Mouse (Mus musculus): ENCODE results near the gene Gm498. TPM values are rescaled to one million over a fixed set of nuclear protein-coding genes. Genes with fewer than 3 reads are reported as not detected.

Gene Gm498
- polyA plus RNA-seq, 1 experiment from 2014 or later = not detected

DNA sequence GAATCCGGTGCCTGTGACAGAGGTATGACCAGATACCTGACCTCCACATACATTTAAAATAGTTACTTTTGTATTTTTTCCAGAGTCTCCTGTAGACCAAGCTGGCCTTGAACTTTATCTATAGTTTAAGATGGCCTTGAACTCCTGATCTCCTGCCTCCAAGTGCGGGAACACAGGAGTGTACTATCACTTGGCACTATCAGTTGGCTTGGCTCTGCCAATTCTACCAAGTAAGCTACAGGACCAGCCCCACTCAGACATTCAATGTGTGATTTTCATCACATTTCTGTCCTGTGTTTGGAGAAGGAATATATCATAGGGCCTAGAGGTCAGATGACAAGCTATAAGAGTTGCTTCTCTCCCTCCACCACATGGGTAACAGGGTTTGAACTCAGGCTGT, 32.3 kb upstream of the Gm498 start:
- no peak overlapping the region for H3K9ac ChIP-seq
- no peak overlapping the region for H3K4me2 ChIP-seq
- no peak overlapping the region for H3K4me3 ChIP-seq (replicated peaks)
- peaks cover 31% of the 10 kb centered on the region for H3K36me3 ChIP-seq (replicated peaks)
- no peaks in the 10 kb centered on the region for H3K9me3 ChIP-seq
- 90% methylated on average over 2 of the region's 2 CpGs for WGBS
- H3K4me1 ChIP-seq = peaks cover 52% of the 10 kb centered on the region
- H3K27ac ChIP-seq = no peak overlapping the region
- no peak for ATAC-seq (ENCODE audit: low FRiP score)
- H3K27me3 ChIP-seq = no peaks in the 10 kb centered on the region

DNA sequence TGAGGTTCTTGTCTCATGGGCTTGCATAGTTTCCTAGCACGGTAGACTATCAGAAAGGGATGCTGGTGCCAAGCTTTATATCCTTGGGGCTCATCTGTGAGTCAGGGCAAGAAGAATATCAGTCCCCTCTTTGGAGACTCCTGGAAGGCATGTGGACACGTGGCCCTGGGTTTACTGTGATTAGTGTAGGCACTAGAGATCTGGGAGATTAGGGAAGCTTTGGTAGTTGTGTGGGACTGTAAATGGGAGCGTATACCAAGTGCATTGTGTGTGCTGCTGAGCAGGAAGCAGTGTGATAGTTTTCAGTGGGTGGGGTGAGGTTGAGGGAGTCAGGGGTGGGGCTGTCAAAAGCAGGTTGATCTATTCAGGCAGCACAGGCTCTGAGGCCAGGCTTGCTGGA, 31.7 kb upstream of the Gm498 start:
- H3K9ac ChIP-seq = 0 out of 2 replicates have a peak overlapping the region, but pooled peaks have one; percentile 29
- no peaks in the 10 kb centered on the region for H3K9me3 ChIP-seq
- no peak overlapping the region for H3K4me3 ChIP-seq (replicated peaks)
- 81% methylated on average over 3 of the region's 3 CpGs for WGBS
- no peak overlapping the region for H3K4me2 ChIP-seq
- H3K27ac ChIP-seq = no peak overlapping the region
- no peaks in the 10 kb centered on the region for H3K27me3 ChIP-seq
- peaks cover 37% of the 10 kb centered on the region for H3K36me3 ChIP-seq (replicated peaks)
- peaks cover 52% of the 10 kb centered on the region for H3K4me1 ChIP-seq
- no peak for ATAC-seq (ENCODE audit: low FRiP score)

DNA sequence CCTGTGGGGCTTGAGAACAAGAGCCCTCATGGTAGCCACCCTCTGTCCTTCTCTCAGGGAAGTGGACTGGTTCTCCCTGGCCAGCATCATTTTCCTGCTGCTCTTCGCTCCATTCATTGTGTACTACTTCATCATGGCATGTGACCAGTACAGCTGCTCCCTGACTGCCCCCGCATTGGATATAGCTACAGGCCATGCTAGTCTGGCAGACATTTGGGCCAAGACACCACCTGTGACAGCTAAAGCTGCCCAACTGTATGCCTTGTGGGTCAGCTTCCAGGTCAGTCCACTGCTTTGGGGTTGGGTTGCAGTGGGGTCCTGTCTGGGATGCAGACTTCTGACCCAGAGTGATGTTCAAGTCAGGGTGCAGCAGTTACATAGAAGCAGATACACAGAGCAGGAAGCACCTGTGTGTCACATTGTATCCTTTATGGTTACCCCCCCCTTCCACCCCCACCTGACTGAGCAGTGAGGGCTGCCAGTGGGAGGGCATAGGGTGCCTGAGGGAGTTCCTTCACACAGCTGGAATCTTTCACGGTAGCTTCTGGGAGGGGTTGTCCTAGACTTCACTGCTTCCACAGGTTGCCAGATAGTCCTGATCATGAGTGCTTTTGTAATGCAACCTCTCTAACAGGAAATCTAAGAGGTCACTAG, 28.8 kb upstream of the Gm498 start:
- Histone ChIP-seq H3K27me3 (no peaks in the 10 kb centered on the region), H3K36me3 (replicated peaks) (peaks cover 66% of the 10 kb centered on the region), H3K4me2 (no peak overlapping the region), H3K4me1 (peaks cover 26% of the 10 kb centered on the region), H3K9me3 (no peaks in the 10 kb centered on the region), H3K9ac (no peak overlapping the region), H3K4me3 (replicated peaks) (no peak overlapping the region), H3K27ac (no peak overlapping the region)
- 97% methylated on average over 3 of the region's 3 CpGs for WGBS
- ATAC-seq (ENCODE audit: low FRiP score) = no peak

DNA sequence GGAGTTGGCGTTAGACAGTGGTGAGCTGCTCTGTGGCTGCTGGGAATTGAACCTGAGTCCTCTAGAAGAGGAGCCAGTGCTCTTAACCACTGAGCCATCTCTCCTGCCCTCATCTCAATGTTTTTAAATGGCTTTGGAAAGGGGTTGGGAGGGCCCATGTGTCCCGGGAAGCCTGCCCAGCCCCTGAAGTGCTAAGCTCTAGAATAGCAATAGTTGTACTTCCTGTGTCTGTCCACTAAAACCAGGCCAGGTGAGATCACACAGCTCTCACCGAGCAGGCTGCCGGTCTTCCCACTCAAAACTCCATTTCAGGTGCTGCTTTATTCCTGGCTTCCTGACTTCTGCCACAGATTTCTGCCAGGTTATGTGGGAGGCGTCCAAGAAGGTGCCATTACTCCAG, 26.5 kb upstream of the Gm498 start:
- no peak for ATAC-seq (ENCODE audit: low FRiP score)
- WGBS = 93% methylated on average over 5 of the region's 5 CpGs
- H3K36me3 ChIP-seq (replicated peaks) = peaks cover 89% of the 10 kb centered on the region

DNA sequence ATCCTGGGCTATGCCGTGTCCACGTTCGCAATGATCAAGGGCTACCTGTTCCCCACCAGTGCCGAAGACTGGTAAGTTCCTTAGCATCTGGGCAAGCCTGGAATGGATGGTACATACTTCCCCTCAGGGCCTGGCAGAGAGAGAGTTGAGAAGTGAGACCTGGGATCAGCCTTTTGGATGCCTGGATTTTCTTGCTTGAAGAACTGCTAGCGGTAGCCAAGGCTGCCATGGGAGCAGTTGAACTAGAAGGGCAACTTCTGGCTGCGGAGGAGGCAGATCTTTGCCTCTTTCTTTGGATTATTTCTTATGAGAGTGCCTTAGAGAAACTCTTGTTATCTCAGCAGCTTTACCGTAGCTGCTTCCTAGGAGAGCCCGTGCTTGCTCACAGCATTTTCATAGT, 25.3 kb upstream of the Gm498 start:
- Histone ChIP-seq H3K4me2 (no peak overlapping the region), H3K27me3 (no peaks in the 10 kb centered on the region), H3K9ac (no peak overlapping the region), H3K4me1 (no peaks in the 10 kb centered on the region), H3K36me3 (replicated peaks) (peaks cover 99% of the 10 kb centered on the region), H3K4me3 (replicated peaks) (no peak overlapping the region), H3K9me3 (no peaks in the 10 kb centered on the region), H3K27ac (no peak overlapping the region)
- ATAC-seq (ENCODE audit: low FRiP score) = no peak
- 98% methylated on average over 8 of the region's 8 CpGs for WGBS

More for the DNA sequence above, 26.5 kb upstream of the Gm498 start:
- Histone ChIP-seq H3K4me3 (replicated peaks) (no peak overlapping the region), H3K4me1 (peaks cover 6% of the 10 kb centered on the region; the same call in 1 of the 2 replicates), H3K4me2 (no peak overlapping the region), H3K27me3 (no peaks in the 10 kb centered on the region), H3K9ac (no peak overlapping the region), H3K27ac (no peak overlapping the region), H3K9me3 (no peaks in the 10 kb centered on the region)

DNA sequence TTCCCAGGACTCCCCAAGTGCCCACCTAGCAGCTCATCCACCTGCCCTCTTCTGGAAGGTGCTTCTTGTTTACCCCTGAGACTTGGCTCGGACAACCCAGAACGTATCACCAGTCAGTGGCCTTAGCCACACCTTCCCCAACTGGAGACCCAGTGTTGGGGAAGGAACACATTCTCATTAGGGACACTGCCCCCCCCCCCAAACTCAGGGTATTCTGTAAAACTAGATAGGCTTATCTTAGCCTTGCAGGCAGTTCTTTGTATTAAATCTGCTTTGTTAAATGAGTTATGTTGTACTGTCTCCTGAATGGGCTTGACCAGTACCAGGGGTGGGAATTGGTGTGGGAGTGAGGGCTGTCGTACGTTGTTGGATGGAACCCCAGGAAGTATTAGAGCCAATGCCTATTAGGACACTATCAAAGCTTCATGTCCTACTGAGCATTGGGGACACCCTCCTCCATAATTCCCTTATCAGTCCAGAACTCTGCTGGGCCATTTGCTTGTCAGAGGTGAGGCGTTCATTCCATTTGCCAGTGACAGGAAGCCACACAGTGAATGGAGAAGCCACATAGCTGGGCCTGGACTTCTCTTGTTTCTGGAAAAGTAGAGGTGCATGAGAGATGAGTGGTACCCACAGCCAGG, 18.4 kb upstream of the Gm498 start:
- 94% methylated on average over 5 of the region's 5 CpGs for WGBS
- Histone ChIP-seq H3K9me3 (no peaks in the 10 kb centered on the region), H3K4me2 (no peak overlapping the region), H3K27ac (no peak overlapping the region), H3K4me1 (no peaks in the 10 kb centered on the region), H3K4me3 (replicated peaks) (no peak overlapping the region), H3K9ac (no peak overlapping the region), H3K36me3 (replicated peaks) (peaks cover 59% of the 10 kb centered on the region), H3K27me3 (no peaks in the 10 kb centered on the region)
- ATAC-seq (ENCODE audit: low FRiP score) = no peak

DNA sequence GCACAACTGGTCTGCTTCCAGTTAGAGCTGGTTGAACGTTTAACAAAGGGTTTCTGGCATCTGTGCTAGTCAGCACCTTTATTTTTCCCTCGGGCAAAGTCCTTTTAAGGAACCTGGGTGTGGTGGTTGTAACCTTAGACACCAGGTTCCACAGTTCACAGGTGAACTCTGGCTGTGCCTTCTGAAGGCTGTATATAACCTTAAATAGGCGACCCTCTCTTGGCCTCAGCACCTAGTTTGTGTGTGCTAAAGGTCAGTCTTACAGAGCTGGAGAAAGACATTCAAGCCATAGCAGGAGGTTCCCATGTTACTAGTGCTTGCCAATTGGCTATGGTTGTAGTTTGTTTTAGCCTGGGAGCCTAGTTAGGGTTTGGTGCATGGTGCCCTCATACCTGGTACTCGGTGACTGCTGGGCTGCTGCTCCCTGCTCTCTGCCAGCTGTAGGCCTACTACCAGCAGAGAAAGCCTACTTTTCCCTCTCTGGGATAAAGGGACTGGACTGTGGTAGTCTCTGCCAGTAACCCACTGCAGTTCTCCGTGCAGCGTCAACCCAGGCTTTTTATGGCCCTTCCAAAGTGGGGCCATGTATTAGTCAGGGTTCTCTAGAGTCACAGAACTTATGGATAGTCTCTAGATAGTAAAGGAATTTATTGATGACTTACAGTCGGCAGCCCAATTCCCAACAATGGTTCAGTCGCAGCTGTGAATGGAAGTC, 17.7 kb upstream of the Gm498 start:
- no peak overlapping the region for H3K4me2 ChIP-seq
- ATAC-seq (ENCODE audit: low FRiP score) = no peak
- no peak overlapping the region for H3K27ac ChIP-seq
- no peaks in the 10 kb centered on the region for H3K27me3 ChIP-seq
- H3K9ac ChIP-seq = no peak overlapping the region
- no peaks in the 10 kb centered on the region for H3K9me3 ChIP-seq
- H3K4me1 ChIP-seq = no peaks in the 10 kb centered on the region
- 92% methylated on average over 8 of the region's 8 CpGs for WGBS
- peaks cover 52% of the 10 kb centered on the region for H3K36me3 ChIP-seq (replicated peaks)
- no peak overlapping the region for H3K4me3 ChIP-seq (replicated peaks)

DNA sequence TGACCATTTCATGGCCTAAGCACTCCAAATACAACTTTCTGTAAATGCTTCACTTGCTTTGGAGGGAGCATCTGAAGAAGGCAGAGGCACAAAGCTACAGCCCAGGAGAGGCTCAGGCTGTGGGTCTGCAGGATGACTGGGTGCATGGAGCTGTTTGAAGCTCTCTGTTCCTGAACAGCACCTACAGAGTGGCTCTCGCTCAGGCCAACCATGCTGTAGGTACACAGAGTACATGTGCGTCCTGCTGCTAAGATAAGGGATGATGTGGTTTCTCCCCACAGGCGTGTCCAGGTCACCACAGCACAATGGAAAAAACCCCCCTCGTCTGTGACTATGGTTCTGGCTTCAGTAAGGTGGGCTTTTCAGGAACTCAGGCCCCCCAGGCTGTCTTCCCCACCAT, 2.2 kb downstream of the Gm498 start:
- no peak overlapping the region for H3K4me2 ChIP-seq
- ATAC-seq (ENCODE audit: low FRiP score) = no peak
- no peaks in the 10 kb centered on the region for H3K36me3 ChIP-seq (replicated peaks)
- no peak overlapping the region for H3K4me3 ChIP-seq (replicated peaks)
- WGBS = 83% methylated on average over 4 of the region's 4 CpGs
- no peak overlapping the region for H3K27ac ChIP-seq
- H3K27me3 ChIP-seq = peaks cover 2% of the 10 kb centered on the region; the same call in 1 of the 2 replicates
- H3K9me3 ChIP-seq = no peaks in the 10 kb centered on the region
- no peak overlapping the region for H3K9ac ChIP-seq
- H3K4me1 ChIP-seq = no peaks in the 10 kb centered on the region

DNA sequence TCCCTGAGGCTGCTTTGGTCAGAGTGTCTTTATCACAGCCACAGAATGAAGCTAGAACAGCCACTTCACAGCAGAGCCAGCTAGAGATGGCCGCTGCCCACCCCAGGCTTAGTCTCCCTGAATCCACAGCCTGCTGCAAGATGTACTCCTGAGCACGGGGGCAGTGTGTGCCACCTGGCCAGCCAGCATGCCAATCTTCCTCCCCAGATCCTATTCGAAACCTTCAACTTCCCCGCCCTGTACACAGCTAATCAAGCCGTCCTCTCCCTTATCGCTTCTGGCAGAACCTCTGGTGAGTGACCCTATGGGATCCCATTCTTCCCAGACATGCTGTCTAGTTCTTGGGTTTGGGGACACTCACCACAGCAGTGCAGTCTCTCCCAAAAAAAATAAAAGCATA, 17.1 kb downstream of the Gm498 start:
- 79% methylated on average over 6 of the region's 6 CpGs for WGBS
- Histone ChIP-seq H3K36me3 (replicated peaks) (no peaks in the 10 kb centered on the region), H3K27me3 (no peaks in the 10 kb centered on the region; the same call in 1 of the 2 replicates), H3K9ac (no peak overlapping the region), H3K9me3 (no peaks in the 10 kb centered on the region), H3K4me3 (replicated peaks) (no peak overlapping the region), H3K27ac (no peak overlapping the region), H3K4me1 (no peaks in the 10 kb centered on the region), H3K4me2 (no peak overlapping the region)
- no peak for ATAC-seq (ENCODE audit: low FRiP score)

DNA sequence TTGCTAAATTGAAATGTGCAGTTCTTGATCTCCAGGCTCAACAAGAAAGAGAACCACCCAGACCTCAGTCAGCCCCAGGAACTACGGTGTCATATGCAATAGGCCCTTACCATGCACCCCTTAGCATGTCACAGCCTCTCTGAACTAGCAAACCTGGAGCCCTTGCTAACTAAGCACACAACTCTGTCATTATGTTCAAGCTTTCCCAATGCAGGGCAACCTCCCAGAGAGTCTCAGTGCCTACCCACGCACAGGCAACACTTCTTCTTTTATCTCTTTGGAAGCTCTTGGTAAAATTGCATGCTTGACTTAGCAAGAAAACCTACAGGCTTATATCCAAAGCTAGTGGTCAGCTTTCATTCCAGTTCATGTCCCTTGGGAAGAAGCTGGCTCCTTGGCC, 24.5 kb downstream of the Gm498 start:
- H3K27me3 ChIP-seq = no peaks in the 10 kb centered on the region
- no peak overlapping the region for H3K27ac ChIP-seq
- no peak overlapping the region for H3K4me3 ChIP-seq (replicated peaks)
- no peaks in the 10 kb centered on the region for H3K36me3 ChIP-seq (replicated peaks)
- no peak overlapping the region for H3K9ac ChIP-seq
- no peak overlapping the region for H3K4me2 ChIP-seq
- WGBS = 66% methylated on average over 2 of the region's 2 CpGs
- no peaks in the 10 kb centered on the region for H3K4me1 ChIP-seq
- H3K9me3 ChIP-seq = no peaks in the 10 kb centered on the region
- no peak for ATAC-seq (ENCODE audit: low FRiP score)

DNA sequence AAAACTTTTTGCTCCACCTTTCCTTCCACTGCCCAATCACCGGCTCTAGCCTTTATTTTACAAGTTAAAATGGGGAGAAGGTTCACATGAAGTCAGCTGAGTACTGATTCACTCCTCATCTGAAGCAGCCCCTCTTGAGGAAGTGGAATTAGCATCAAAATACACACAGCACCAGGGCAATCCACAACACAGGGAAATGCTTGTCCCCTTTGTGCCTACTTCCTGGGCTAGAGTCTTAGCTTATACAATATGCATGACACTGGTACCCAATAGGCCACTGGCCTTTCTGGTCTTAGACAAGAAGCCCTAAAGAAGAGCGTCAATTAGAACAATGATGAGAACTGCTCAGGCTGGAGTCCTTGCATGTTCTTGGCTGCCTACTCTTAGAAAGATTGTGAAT, 25.7 kb downstream of the Gm498 start:
- H3K9me3 ChIP-seq = no peaks in the 10 kb centered on the region
- H3K27me3 ChIP-seq = no peaks in the 10 kb centered on the region
- H3K27ac ChIP-seq = no peak overlapping the region
- no peaks in the 10 kb centered on the region for H3K4me1 ChIP-seq
- H3K36me3 ChIP-seq (replicated peaks) = no peaks in the 10 kb centered on the region
- H3K4me3 ChIP-seq (replicated peaks) = no peak overlapping the region
- no peak for ATAC-seq (ENCODE audit: low FRiP score)
- no peak overlapping the region for H3K9ac ChIP-seq
- 70% methylated on average over 2 of the region's 2 CpGs for WGBS
- H3K4me2 ChIP-seq = no peak overlapping the region

DNA sequence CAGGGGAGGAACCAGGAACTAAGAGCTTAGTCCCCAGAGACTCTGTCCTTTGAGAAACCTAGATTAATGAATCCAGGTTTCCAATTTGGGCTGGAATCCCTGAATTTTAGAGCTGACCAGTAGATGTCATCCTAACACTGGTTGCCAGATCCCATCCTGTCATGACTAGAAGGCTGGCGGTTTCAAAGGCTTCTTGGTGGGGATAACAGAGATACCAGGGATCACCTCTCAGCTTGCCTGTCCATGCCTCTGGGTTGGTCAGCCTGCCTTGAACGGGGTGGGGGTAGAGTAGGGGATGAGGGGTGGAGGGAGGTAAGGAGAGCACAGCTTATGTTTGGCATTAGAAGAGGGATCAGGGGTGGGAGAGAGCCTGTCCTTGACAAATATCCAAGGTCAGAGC, 34.0 kb downstream of the Gm498 start:
- H3K9me3 ChIP-seq = no peaks in the 10 kb centered on the region
- no peak overlapping the region for H3K4me2 ChIP-seq
- H3K27me3 ChIP-seq = peaks cover 6% of the 10 kb centered on the region; the same call in 1 of the 2 replicates
- H3K9ac ChIP-seq = no peak overlapping the region
- H3K27ac ChIP-seq = no peak overlapping the region
- 22% methylated on average over 2 of the region's 2 CpGs for WGBS
- no peak for ATAC-seq (ENCODE audit: low FRiP score)
- H3K4me3 ChIP-seq (replicated peaks) = no peak overlapping the region
- H3K36me3 ChIP-seq (replicated peaks) = no peaks in the 10 kb centered on the region
- H3K4me1 ChIP-seq = no peaks in the 10 kb centered on the region
